Mouse (Mus musculus): ENCODE measurements at regions not wholly inside any gene's neighbourhood (a gene's known extent, or its start where the extent isn't known, plus 50 kb on each side); places are given as distances from the start of the nearest gene placed in this dataset.
A peak's percentile ranks its signal among the peaks of the same experiment; 100 is the strongest.

DNA sequence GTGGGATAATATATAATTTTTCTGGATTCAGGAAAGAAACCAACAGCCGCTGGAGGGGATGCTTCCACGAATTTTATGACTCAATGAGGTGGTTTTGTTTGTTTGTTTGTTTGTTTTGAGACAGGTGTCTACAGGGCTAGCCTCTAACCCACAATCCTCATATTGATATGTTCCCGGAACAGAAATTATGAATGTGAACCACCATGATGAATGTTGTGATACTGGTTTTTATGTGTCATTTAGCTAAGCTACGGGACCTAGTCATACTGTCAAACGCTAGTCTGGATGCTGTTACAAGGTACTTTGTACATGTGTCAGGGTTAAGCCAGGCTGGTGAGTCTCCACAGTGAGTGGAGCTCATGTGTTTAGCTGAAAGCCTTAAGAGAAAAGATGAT is 100.6 kb upstream of the Cpsf6 start:
- no peak for DNase-seq (ENCODE audit: inconsistent age in 2 of 2, low spot score in 1 of 2)

DNA sequence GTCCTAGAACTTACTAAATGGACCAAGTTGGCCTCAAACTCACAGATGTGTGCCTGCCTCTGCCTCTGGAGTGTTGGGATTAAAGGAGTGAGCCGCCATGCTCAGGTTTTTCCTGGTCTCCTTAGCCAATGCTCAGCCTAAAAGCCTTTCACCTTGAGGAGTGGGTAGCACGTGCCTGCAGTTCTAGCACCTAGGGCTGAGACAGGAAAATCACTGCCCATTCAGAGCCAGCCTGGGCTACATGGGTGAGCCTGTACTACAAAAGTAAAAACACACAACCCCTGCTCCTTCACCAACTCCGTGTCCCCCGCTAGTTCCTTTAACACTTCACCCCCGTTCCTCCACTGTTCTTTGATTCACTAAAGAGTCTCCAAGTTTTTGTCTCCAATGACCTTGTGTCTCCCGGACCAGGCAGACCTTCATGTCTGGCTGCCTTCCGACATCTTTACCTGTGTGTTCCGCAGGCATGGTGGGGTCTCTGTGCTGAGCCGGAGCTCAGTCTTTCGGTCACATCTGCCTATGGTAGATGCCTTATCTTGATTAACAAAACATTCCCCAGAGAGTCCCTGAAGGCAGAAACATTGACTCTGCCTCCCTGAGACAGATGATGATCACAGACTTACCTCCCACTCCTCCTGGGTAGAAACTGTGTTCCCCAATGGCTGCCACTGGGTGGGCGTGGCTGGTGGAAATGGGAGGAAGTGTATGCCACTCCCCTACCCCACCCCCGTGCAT is 100.1 kb upstream of the Cpsf6 start:
- no peak for DNase-seq (ENCODE audit: inconsistent age in 2 of 2, low spot score in 1 of 2)

DNA sequence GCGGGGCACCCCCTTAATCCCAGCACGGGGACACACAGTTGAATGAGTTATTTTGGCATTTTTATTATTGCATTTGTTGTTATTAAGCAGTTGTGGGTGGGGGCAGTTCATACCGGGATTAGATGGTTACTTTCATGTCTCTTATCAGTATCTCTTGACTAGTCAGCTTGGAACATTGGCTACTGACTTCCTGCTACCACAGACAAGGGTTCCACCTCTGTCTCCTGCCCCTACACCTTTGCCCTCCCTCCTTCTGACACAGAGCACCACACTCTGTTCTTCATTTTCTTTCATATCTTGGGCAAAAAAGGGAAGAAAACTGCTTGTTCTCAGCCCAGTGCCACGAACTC is 99.1 kb upstream of the Cpsf6 start:
- DNase-seq (ENCODE audit: inconsistent age in 2 of 2, low spot score in 1 of 2) = no peak

DNA sequence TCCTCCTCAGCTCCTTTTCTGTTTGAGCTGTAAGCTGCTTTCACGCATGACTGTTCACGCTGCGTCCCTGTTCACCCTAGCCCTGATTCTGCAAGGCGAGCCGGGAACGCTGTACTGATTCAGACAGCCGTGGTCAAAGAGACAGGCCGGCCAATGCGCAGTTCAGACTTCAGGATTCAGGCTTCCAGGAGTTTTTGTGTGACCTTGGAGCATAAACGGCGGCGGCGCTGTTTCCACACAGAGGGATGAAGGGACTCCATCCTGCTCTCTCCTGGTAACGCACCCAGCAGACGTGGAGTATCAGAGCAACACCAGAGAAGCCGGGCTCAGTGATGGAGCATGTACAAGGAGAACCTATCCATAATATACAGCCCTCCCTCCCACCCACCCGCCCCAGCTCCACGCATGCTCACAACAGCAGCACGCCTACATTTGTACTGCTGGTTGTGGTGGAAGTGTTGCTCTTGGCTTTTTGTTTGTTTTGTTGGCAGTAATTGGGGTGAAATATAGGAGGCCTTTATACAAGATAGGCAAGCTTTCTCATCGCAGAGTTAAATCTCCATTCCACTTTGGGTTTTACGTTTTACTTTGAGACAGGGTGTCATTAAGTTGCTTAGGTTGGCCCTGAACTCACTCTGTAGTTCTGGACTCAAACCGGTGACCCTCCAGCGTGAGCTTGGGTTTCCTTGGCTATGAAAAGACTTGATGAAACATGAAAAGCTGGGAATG is 98.6 kb upstream of the Cpsf6 start:
- DNase-seq (ENCODE audit: inconsistent age in 2 of 2, low spot score in 1 of 2) = peak; percentile 58 to 77

DNA sequence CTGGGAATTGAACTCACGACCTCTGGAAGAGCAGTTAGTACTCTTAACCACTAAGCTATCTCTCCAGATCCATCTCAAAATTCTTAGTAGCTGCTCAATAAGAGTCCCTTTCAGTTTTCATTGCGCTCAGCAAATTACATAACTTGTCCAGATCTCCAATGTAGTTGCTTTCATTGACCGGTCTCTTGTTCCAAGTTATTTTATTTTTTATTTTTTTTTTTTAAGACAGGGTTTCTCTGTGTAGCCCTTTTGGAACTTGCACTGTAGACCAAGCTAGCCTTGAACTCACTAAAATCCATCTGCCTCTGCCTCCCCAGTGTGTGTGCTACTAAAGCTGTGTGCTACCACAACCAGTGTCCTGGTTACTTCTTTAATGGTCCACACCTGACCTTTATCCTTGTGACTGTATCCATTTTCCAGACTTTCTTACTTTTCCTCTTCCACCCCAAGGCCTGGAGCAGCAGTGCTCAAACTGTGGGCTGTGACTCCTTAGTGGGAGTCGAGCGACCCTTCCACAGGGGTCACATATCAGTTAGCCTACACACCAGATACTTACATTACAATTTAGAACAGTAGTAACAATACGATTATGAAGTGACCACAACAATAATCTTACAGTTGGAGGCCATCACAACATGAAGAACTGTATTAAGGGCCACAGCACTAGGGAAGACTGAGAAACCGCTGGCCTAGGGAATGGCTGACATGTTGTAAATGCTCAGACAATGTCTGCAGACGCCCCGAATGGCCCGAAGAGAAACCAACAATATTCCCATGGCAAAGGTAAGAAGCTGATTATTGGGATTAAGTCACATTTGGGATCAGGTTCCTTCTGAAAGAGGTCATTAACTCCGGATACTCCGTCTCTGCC is 97.8 kb upstream of the Cpsf6 start:
- DNase-seq (ENCODE audit: inconsistent age in 2 of 2, low spot score in 1 of 2) = no peak

DNA sequence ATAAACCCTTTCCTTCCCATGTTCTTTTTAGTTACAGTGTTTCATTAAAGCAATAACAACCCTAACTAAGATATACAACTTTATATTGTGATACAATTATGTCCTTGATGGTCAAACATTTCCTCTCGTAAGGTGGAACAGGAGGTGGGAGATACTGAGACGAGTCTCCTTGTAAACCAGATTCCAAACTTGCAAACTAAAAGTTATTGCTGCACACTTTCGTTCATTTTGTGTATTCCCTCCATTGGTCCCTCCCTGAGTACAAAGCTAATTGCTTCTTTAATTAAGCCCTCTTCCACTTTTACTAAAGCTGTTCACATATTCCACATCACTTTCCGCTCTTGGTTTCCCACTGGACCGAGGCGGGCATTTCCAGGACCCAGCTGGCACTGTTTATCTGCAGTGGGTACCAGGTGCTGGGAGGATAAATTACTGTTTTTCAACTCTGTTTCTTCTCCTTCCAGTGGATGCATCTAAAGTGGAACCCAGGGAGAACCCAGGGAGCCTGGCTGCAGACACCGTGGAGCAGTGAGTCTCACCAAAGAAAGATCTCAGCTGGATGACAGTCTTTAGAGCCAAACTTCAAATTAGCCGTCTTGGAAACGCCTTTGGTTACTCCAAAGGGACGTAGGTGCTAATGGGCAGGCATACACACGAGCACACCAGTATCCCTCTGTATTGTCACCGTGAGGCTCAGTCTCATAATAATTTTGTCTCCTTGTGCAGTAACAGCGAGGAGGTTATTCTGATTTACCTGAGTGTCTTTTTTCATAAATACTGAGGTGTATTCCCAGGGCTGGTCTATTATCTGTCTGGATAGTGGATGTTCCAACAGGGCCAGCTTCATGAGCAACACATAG is 95.5 kb upstream of the Cpsf6 start:
- no peak for DNase-seq (ENCODE audit: inconsistent age in 2 of 2, low spot score in 1 of 2)

DNA sequence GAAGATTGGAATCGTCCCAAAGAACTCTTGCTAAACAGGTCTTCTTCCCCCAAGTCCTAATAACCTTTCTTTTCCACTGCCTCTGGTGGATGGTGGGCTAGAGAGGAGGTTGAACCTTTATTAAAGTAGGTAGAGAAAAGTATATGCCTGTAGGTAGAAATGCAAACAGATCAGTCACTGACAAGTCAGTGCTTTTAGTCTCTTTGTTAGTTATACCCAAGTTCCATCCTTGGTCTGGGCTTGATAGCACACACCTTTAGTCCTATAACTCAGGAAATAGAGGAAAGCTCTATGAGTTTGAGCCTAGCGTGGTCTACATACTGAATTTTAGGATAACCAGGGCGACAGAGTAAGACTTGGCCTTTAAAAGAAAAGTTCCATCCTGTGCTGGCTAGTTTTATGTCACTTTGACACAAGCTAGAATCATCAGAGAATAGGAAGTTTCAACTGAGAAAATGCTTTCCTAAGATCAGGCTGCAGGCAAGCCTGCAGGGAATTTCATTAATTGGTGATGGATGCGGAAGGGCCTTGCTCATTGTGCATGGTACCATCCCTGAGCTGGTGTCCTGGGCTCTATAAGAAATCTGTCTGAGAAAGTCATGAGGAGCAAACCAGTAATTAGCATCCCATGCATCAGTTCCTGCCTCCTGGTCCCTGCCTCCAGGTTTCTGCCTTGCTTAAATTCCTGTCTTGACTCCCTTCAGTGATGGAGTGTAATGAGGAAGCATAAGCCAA is 94.7 kb upstream of the Cpsf6 start:
- no peak for DNase-seq (ENCODE audit: inconsistent age in 2 of 2, low spot score in 1 of 2)

DNA sequence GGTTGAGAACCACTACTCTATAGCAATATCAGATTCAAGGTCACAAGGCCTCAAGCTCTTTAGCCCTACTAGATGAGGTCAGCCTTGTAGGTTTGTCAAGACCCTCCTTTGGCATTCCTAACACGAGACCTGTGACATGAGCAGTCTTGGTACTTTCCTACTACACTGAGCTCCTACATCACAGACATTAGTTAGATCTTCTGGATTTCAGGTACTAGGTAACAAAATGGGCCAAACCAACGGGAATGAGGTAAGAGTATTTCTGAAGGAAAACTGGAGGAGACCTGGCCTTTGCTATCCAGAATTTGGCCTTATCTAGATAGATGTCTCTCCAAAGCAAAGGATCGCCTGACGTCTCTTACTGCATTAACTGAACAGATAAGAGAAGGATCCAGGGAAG is 93.7 kb upstream of the Cpsf6 start:
- no peak for DNase-seq (ENCODE audit: inconsistent age in 2 of 2, low spot score in 1 of 2)

DNA sequence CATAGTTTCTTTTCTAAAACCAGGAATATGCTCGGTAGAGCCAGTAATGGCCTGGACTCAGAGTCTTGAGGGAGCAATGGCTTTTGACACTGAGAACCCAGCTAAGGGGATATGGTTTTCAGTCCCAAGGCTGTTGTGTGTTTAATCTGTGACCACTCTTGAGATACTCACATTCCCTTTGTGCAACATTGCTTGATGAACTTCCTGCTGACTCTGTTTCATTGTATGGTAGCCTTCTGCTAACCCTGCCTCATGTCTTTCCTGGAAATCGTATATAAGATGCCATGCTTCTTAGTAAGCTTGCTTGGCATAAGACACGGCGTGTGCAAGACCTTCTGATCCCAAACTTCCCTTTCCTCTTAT is 92.7 kb upstream of the Cpsf6 start:
- no peak for DNase-seq (ENCODE audit: inconsistent age in 2 of 2, low spot score in 1 of 2)

DNA sequence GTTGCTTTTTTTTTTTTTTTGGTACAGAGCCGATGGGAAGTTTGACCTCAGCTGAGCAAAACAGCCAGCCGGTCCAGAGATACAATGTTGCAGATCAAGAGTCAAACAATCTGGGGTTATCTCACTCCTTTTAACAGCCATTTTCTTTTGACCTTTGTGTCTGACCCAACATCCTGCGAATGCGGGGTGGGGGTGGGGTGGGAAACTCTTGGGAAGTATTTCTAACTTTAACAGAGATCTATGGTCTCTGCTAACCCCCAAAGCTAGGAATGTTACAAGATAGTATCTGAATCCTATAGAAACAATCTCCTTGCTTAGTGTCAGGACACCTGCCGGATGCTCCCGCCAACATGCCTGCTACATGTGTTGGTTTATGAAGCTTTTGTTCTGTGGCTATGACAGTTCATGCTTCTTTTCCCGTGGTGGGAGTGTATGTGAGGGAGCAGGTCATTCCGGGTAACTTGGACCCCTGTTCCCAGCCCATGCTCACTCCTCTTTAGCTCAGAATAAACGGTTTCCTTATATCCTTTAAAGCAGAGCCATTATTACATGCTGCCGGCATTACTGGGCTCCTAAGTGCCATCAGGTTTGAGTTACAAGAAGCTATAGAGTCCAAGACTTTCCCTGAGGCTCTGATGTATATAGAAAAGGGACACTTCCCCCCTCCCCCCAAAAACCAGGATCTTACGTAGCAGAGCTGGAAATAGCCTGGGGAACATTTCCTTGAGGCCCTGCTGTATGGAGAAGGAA is 92.2 kb upstream of the Cpsf6 start:
- no peak for DNase-seq (ENCODE audit: inconsistent age in 2 of 2, low spot score in 1 of 2)

DNA sequence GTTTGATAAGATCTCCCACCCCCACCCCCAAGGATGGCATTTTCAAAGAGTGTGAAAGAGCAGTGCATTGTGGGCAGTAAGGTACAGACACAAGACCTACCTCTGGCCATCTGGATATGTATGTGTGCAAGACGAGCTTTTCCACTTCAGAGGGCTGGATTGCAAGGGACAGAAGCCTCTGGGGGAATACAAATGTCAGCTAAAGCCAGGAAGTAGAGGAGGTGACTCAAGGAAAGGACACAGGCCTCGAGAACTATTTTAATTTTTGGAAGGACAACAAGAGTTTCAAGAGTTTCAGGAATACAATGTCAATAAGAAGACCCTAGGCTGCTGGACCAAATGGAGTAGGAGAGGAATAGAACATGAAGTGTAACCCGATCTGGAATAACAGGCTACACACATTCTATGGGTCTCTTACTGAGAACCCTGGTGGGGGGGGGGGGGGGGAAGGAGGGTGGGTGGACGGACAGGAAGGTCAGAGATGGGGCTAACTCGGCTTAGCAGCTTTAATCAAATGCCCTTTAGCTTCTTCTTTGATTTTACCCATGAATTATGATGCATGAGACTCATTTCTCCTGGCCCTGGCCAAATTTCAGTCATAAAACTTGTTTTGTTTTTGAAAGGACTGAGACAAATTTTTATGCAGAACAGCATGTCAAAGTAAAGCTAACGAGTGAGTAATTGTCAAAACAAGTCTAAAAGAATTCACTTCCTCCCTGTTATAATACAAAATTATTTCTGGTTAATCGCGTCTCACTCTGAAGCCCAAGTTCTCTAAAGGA is 91.4 kb upstream of the Cpsf6 start:
- DNase-seq (ENCODE audit: inconsistent age in 2 of 2, low spot score in 1 of 2) = peak in 1 of 2 experiments; percentile 76

DNA sequence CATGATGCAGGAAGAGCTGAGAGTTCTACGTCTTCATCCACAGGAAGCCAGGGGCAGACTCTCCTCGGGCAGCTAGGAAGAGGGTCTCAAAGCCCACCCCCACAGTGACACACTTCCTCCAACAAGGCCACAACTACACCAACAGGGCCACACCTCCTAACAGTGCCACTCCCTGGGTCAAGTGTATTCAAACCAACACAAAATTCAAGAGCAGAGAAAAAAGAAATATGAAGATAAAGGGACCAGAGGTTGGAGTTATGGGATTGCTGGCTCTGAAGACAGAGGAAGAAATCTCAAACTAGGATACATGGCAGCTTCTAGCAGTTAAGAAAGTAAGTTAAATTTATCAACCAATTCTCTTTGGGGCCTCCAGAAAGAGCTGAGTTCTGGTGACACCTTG is 90.7 kb upstream of the Cpsf6 start:
- DNase-seq (ENCODE audit: inconsistent age in 2 of 2, low spot score in 1 of 2) = no peak

DNA sequence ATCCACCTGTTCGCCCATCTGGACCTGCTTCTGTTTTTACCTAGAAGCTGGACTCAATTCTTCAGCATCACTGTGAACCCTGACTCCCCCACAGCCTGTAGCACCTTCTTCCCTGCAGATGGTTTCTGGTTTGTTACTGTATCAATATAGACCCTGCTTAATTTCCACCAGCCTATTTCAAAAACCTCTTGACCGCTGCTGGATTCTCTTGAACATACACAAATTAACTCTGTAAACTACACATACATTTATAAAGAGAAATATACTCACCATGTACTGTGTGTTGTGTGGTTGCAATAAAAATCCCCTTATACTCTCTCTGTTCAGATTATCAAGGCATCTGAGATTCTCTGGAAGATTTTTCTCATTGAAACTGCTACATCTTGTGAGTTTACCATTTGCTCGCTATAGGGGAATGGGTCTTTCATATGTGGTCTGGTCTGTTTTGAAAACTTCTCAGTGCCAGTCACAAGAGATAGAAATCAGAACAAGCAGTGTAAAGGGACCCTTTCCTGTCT is 89.8 kb upstream of the Cpsf6 start:
- DNase-seq (ENCODE audit: inconsistent age in 2 of 2, low spot score in 1 of 2) = no peak

DNA sequence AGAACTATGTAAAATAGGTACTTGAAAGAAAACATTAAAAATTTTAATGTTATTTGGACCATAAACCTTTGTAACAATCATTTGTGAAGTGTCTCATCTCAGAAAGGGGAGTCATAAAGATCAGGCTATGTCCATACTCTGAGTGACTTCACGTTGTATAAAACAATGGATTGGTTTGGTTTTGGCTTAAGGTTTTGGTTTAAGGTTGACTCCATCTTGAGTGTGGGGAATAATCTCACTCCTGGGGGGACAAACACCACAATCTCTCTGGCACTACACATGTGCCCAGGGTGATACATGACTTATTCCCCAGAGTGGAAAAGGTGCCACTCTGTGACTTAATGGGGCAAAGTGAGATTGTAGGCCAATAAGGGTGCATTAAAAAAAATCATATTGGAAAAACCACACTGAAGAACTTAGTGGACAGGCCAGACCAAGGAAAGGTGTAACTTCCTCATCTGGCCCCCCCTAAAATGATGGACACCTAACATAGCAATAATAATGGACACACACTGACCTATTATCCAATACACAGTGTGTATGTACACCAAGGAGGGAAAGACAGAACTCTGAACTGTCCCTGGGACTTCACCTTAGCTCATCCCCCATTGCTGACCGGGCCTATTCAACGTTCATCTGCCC is 89.2 kb upstream of the Cpsf6 start:
- no peak for DNase-seq (ENCODE audit: inconsistent age in 2 of 2, low spot score in 1 of 2)

DNA sequence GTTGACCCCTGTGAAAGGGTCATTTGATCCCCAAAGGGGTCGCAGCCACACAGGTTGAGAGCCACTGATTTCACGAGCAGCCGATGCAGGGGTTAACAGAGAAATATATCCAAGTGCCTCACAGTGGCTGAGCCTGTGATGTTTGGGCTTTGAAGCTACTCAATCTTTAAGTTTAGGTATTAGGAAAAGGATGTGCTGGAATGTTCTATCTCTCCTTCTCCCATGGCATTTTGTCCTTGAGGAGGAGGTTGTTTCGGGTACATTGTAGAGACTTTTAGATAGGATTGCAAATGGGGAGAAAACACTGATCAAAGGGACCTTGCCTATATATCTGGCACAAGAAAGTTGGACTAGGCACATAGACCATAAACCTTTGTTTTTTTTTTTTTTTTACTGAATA is 88.6 kb upstream of the Cpsf6 start:
- DNase-seq (ENCODE audit: inconsistent age in 2 of 2, low spot score in 1 of 2) = no peak

DNA sequence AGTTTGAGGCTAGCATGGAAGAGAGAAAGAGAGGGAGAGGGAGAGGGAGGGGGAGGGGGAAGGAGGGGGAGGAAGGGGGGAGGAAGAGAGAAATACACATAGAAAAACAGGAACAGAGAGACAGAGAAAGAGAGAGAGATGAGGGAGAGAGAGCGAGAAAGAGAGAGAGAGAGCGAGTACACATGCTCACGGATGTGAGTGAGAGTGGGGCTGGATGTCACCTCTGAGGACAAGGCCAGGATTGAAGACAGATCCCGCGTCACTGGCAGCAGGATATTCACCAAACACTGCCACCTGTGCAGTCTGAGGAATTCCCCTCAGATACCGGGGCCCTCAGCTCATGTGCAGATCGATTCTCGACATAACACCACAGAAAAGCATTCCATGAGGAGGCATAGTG is 87.3 kb upstream of the Cpsf6 start:
- DNase-seq (ENCODE audit: inconsistent age in 2 of 2, low spot score in 1 of 2) = no peak

DNA sequence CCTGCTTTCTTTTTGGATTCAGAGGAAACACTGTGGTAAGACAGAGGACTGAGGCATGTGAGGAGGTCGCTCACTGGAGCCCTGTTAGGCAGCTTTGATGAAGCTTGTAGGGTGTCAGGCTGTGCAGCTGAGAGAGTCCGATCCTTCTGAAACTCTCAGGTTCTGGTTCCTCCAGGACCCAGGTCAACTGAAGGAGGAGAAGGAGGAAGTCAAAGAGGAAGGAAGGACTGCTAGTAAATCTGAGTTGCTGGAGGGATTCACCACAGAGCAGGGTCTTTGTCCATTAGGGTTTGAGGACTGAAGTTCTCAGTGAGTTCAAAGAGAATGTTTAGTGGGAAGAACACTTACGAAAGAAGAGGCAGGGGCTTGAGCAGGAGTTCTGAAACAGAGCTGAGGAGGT is 86.6 kb upstream of the Cpsf6 start:
- no peak for DNase-seq (ENCODE audit: inconsistent age in 2 of 2, low spot score in 1 of 2)

DNA sequence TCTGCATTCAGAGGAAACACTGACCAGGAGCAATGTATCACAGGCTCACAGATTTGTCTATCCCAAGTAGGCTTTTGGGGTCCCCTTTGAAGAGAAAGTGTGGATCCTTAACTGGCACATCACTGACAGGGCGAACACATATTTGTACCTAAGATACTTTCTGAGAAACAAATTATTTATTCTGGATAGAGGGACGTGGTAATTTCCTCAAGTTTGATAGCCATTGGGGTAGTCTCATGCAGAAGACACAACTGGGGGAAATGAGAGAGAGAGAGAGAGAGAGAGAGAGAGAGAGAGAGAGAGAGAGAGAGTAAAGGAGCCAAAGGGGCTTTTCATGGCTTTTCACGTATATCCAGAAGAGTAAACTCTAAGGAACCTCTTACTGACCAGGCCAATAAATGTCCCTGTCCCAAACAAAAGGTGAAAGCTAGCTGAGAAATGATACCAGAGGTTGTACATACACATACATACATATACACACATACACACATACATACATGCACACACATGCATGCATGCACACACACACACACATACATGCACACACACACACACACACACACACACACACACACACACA is 85.9 kb upstream of the Cpsf6 start:
- no peak for DNase-seq (ENCODE audit: inconsistent age in 2 of 2, low spot score in 1 of 2)

All from adrenal gland, adult (tissue).